Mouse (Mus musculus): ENCODE results near the gene 1700011M02Rik. TPM values are rescaled to one million over a fixed set of nuclear protein-coding genes. Genes with fewer than 3 reads are reported as not detected.
"Not testable (repeated sequence)": the region's sequence is repeated elsewhere in the genome, so short reads cannot be mapped to it uniquely, and the experiment has no call there.

The 1700011M02Rik gene
- polyA plus RNA-seq (2012; rRNA removed): not detected in 2 replicates

GRCm38 (mm10) chrX:102908587-102908986, at the start of gene 1700011M02Rik, which contains the start of gene Dmrtc1a:
Gene 1700011M02Rik (plus strand): TSS chrX:102908905.
Gene Dmrtc1a (minus strand): TSS chrX:102908687.
- not testable (repeated sequence) for DNase-seq (ENCODE audit: low read depth)

DNA sequence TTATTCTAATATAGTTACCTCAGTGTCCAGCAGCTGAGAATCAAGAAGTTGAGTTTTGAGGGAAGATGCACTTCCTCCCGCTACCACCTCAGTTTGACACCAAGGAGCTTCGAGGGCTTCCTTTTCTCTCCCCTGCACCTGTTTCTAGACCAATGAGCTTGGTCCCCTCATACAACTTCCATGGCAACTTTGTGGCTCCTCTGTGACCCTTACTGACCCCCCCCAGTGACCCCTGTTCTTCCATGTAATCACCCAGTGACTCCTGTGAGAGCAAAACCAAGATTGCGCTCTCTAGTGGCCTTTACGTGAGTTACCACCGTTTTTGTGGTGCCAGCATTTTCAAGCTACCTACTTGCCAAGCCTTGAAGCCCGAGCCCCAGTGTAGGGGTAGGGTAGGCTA, 40.8 kb upstream of the 1700011M02Rik start, which contains the start of gene 1700031F05Rik:
Gene 1700031F05Rik, minus strand, starts transcription at position 101 of the 400 bp plus-strand sequence.
- no peak for DNase-seq (ENCODE audit: low read depth)

- not testable (repeated sequence) for DNase-seq (ENCODE audit: low read depth)
These were observed 6.1 kb downstream of the 1700011M02Rik start for GRCm38 (mm10) chrX:102914823-102915222.

DNA sequence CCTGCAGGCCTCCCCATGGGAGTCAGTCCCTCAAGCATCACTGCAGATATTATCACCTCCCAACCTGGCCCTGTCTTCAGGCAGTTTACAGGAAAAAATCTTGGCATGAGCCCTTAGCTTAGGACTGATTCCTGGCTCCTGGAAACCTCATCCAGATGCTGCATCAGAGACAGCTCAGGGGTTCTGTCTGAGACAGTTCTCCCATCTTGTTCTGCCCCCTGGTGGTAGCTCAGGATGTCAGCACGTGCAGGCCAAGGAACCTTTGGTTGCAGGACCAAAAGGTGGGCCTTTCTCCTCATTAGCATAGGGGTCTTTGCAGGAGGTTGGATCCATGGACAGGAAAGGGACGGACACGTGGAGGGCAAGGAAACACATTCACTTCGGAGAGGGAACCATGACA, 18.0 kb downstream of the 1700011M02Rik start:
- not testable (repeated sequence) for DNase-seq (ENCODE audit: low read depth)

- DNase-seq (ENCODE audit: low read depth): not testable (repeated sequence)
These were observed 19.4 kb downstream of the 1700011M02Rik start, which contains the start of gene 1700018G05Rik for GRCm38 (mm10) chrX:102928072-102928471. Gene 1700018G05Rik (plus strand): TSS chrX:102928372.

GRCm38 (mm10) chrX:102932992-102933570, 24.4 kb downstream of the 1700011M02Rik start:
- DNase-seq (ENCODE audit: low read depth): no peak

DNA sequence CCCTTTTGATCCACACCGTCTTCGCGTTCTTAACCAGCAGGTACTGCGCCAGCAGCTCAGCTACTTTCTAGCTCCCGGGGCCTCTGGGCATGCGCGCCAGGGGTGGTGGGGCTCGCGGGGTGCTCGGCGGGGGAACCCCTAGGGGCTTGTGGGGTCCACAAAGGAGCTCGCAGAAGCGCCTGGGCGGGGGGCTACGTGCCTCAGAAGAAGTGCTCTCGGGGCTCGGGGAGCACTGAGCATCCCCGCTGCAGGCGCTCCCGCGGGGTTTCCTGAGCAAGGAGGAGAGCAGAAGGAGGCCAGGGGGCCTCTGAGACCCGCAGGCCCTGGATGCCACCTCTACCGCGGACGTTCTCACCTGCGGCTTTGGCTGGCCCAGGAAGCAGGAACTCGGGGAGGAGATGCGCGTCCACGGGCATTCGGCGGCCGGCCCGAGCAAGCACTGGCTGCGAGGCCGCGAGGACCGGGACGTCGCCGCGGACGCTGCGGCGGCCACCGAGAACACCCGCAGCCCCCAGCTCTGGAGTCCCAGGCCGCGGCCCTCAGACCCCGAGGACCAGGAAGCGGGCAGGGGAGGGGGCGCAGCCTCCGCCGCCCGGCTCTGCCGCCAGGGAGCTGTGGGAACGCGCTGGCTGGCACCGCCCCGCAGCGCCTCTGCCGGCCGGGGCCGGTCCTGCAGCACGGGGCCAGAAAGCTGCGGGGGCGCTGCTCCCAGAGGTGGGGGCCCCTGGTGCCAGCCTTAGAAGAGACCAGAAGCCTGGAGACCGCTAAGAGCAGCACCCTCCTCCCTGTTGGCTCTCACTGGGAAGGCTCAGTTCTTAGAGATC, 25.1 kb downstream of the 1700011M02Rik start:
- DNase-seq (ENCODE audit: low read depth): no peak

DNA sequence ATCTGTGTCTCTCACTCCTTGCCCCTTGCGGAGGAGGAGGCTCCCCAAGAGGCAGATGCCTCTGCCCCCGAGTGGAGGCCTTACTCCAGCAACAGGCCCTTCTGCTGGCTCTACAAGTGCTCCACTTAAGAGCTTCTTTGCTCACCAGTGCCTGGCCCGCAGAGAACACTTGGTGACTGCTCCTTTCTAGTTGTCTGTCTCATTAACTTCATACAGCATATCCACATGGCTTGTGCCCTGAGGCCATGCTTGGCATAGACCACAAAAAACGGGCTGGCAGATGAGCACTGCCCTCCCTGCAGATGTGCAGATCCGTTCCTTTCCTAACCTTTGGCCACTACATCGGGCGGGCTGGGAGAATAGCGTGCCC, 25.7 kb downstream of the 1700011M02Rik start:
- no peak for DNase-seq (ENCODE audit: low read depth)

DNA sequence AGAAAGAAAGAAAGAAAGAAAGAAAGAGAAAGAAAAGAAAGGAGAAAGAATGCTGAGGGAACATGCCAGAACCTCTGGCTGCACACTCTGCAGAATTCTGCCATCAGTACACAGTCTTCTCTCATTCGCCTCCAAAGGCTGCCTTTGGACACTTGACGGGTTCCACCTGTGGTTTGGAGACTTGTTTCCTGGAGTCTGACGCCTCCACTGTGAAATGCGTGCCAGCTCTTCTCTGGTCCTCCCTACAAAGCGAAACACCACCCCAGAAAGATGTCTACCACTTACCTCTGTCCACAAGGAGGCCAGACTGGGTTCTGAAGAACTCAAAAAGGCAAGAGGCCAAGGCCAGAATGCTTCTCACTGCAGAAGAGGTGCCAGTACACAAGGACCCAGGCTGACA, 28.0 kb downstream of the 1700011M02Rik start:
- DNase-seq (ENCODE audit: low read depth): no peak

DNA sequence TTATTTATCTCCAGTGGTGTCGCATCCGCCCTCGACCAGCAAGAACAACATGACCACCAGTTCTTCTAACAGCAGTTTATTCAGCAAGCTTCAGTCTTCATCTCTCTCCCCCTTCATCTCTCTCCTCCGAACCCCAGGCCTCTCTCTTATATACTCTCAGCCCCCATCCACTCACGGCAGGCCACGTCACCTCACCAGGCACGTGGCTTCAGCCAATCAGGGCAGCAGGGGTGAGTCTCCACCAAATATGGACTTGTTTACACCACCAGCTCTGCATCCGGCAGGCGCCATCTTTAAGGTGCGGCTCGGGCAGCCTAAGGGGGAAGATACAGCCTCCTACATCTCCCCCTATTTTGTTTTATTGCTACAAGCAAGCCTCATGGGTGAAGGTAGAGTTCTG, 41.4 kb downstream of the 1700011M02Rik start:
- not testable (repeated sequence) for DNase-seq (ENCODE audit: low read depth)

DNA sequence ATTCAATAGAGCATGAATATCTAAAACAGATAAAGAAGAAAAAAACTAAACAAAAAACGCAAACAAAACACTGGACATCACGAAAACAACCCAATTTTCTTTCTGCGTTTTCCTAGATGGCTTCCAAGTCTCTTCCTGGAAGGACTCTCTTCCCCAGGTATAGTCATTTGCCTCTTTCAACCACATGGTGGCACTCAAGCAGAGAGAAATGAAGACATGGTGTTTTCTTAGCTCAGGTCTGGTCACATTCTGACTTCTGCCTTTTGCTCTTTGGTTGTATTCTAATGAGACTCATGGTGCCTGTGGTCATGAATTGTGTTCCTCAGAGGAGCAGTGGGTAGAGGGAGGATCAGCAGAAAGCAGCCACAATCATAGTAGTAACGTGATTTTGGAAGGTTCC, 50.2 kb downstream of the 1700011M02Rik start:
- no peak for DNase-seq (ENCODE audit: low read depth)

Other genes with a start within 250 kb of the 1700011M02Rik start
- gene Gm3880, start 221.9 kb upstream of the 1700011M02Rik start, polyA plus RNA-seq (2012; rRNA removed): not detected in 2 replicates
- gene Gm9112, start 201.3 kb upstream of the 1700011M02Rik start, polyA plus RNA-seq (2012; rRNA removed): 0.48 TPM in 1 of 2 replicates, not detected in the other
- not detected in 2 replicates for gene Dmrtc1b, start 201.0 kb upstream of the 1700011M02Rik start, polyA plus RNA-seq (2012; rRNA removed)
- gene Dmrtc1c1, start 105.9 kb upstream of the 1700011M02Rik start, polyA plus RNA-seq (2012; rRNA removed): not detected in 2 replicates
- gene Dmrtc1c2, start 54.3 kb upstream of the 1700011M02Rik start, polyA plus RNA-seq (2012; rRNA removed): 0.18 and 0.20 TPM in 2 replicates
- 0.26 TPM in 1 of 2 replicates, not detected in the other for gene 1700031F05Rik, start 40.9 kb upstream of the 1700011M02Rik start, polyA plus RNA-seq (2012; rRNA removed)
- 19.4 and 26.1 TPM in 2 replicates for gene Dmrtc1a, start 218 bp upstream of the 1700011M02Rik start, polyA plus RNA-seq (2012; rRNA removed)
- gene 1700018G05Rik, start 19.5 kb downstream of the 1700011M02Rik start, polyA plus RNA-seq (2012; rRNA removed): 22.5 and 34.8 TPM in 2 replicates

Data from gonadal fat pad, adult 2 months (tissue).